Mouse (Mus musculus): Measurements from ENCODE around the gene Oas1e. TPM values are rescaled to one million over a fixed set of nuclear protein-coding genes. Genes with fewer than 3 reads are reported as not detected.
"Not testable (repeated sequence)": the region's sequence is repeated elsewhere in the genome, so short reads cannot be mapped to it uniquely, and the experiment has no call there.

Gene Oas1e
- 0.08 TPM in 1 of 2 replicates, not detected in the other for polyA plus RNA-seq (2016; fragmentation: Nextera tagmentation; extraction: Ambion mirVana)

DNA sequence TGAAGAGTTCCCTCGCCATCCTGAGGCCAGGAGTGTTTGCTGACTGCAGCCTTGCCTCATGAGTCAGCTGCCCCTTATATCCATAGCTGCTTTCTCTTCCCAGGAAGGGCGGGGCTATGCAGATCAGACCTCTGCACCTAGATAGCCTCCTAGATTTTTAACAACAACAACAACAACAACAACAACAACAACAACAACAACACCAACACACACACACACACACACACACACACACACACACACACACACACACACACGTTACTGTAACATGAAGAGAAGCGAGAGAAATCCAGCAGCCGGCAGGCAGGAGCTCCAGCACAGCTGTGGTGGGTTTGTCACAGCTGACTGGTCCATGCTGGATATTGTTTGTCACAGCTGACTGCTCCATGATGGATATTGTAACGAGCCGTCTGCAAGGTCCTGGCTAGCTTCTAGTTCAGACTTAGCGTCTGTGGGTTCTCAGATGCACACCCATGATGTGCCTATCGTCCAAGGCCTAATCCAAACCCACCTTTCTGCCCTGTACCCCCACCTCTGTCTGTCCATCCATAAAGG is at the start of gene Oas1e:
TSS of gene Oas1e (minus strand) at position 51 of the 555 bp plus-strand sequence.
- WGBS: 71% methylated on average over 9 of the region's 9 CpGs

DNA sequence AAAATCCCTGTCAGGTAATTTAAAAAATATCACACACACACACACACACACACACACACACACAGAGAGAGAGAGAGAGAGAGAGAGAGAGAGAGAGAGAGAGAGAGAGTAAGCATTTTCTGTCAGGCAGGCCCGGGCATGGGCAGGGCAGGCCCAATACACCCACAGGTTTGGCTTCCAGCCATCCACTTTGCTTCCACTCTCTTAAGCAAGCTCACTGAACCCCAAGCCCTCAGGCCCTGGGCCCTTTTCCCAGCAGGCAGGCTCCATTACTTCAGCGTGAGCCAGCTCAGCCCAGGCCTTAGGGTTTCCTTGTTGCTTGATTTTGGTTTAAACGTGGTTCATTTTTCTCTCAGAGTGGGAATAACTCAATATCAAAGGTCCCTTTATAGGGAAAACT is 49.4 kb upstream of the Oas1e start:
- 81% methylated on average over 3 of the region's 3 CpGs for whole genome bisulfite sequencing
- DNase-seq (ENCODE audit: low spot score): no peak

More for the DNA sequence above, at the start of gene Oas1e:
- not testable (repeated sequence) for H3K4me1 ChIP-seq; H3K27me3 ChIP-seq (ENCODE audit: insufficient read depth, poor library complexity, severe bottlenecking); H3K9me3 ChIP-seq; DNase-seq (ENCODE audit: low spot score); H3K27ac ChIP-seq; H3K36me3 ChIP-seq; H3K4me3 ChIP-seq

DNA sequence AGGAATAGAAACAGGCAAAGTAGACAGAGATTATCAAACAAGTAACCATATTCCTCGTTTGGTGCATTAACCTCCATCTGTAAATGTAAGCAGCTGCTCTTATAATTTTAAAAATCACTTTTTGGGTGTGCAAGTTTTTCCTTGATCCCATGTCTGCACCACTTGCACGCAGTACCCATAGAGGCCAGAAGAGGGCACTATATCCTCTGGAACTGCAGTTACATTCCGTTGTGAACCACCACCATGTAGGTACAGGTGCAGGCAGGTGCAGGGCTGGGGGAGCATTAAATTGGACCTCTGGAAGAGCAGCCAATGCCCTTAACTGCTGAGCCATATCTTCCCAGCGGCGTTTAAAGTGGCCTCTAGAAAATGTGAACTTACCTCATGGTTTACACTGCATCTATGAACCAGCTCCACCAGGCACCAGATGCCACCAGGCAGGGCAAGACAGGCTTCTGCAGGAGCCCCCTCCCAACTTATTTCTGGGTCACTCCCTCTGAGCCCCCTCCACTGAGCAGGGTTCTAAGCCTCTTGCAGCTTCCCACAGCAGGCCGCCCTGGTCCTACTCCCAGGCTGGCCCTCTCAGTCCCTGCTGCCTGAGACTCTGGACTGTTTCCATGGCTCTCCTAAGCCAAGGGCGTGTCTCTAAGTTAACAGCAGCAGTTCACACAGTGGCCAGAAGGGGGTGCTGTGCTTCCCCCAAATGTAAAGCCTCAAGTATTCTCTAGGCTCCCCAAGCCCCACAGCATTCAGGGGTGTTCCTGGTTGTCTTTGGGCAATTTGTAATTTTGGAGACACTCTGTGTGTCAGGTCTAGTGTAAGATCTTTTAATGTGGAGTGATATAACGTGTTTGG is 41.6 kb upstream of the Oas1e start:
- Histone ChIP-seq H3K27ac (no peak overlapping the region), H3K4me3 (no peak overlapping the region), H3K9me3 (no peaks in the 10 kb centered on the region), H3K36me3 (no peaks in the 10 kb centered on the region), H3K4me1 (no peaks in the 10 kb centered on the region), H3K27me3 (ENCODE audit: insufficient read depth, poor library complexity, severe bottlenecking) (peaks cover 18% of the 10 kb centered on the region; the same call in 1 of the 2 replicates)
- WGBS: 8% methylated on average over 8 of the region's 8 CpGs
- DNase-seq (ENCODE audit: low spot score): no peak

More for the DNA sequence above, 49.4 kb upstream of the Oas1e start:
- Histone ChIP-seq H3K36me3 (no peaks in the 10 kb centered on the region), H3K4me1 (no peaks in the 10 kb centered on the region), H3K27me3 (ENCODE audit: insufficient read depth, poor library complexity, severe bottlenecking) (peaks cover 4% of the 10 kb centered on the region; the same call in 1 of the 2 replicates), H3K4me3 (no peak overlapping the region), H3K27ac (no peak overlapping the region), H3K9me3 (no peaks in the 10 kb centered on the region)

DNA sequence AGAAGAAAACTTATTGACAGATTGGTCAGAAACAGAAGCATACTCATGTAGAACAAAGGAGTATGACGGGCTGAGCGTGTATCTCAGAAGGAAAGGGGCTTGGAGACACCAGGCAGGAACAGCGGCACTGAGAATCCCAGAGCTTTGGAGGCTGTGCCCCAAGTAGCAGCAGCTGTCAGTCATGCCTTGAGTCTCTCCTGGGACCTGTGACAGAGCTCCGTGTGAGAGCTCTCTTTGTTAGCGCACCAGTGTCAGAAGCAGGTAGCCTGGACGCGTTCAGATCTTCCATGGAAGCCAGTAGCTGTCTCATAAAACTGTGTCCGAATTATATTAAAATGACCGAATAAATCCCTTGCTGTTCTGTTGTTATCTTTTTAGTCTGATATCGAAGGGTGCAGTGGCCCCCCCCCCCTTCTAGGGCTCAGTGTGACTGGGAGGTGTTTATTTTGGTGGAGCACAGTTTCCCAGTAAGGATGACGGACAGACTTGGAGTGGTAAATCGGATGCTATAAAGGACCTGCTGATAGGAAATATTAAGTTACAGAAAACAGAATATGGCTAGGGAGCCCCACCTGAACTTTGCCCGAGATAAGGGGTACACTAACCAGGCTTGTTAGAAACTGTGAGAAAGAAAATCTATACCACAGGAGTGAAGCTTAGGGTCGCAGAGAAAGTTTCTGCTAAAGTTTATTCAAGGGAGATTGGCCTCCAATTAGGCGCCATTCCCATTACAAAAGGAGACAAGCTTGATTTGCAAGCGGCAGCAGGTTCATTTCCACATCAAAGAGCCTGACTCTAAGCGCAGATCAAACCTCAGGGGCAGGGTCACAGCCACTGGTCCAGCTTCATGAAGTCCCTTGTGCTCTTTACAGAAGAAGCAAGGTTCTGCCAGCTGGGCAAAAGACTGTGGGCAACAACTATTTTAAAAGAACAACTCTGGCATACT is 38.3 kb upstream of the Oas1e start:
- H3K9me3 ChIP-seq: no peaks in the 10 kb centered on the region
- H3K4me1 ChIP-seq: no peaks in the 10 kb centered on the region
- H3K4me3 ChIP-seq: no peak overlapping the region
- peaks cover 18% of the 10 kb centered on the region; the same call in 1 of the 2 replicates for H3K27me3 ChIP-seq (ENCODE audit: insufficient read depth, poor library complexity, severe bottlenecking)
- WGBS: 18% methylated on average over 17 of the region's 17 CpGs
- H3K27ac ChIP-seq: no peak overlapping the region
- DNase-seq (ENCODE audit: low spot score): no peak
- H3K36me3 ChIP-seq: no peaks in the 10 kb centered on the region

DNA sequence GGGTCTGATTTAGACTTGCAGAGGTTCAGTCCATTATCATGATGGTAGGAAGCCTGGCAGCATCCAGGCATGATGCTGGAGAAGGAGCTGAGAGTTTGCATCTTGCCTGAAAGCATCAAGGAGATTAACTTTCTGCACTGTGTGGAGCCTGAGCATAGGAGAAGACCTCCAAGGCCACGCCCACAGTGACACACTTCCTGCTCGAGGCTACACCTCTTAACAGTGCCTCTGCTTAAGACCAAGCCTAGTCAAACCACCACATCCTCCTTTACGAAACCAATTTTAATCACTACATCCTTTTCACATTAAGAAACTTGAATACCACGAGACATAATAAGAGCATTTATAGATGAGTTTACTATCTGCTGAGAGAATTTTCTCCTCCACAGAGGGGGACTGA is 35.7 kb upstream of the Oas1e start:
- Histone ChIP-seq H3K4me3 (no peak overlapping the region), H3K27me3 (ENCODE audit: insufficient read depth, poor library complexity, severe bottlenecking) (peaks cover 14% of the 10 kb centered on the region; the same call in 1 of the 2 replicates), H3K4me1 (no peaks in the 10 kb centered on the region), H3K27ac (no peak overlapping the region), H3K9me3 (no peaks in the 10 kb centered on the region), H3K36me3 (no peaks in the 10 kb centered on the region)
- no peak for DNase-seq (ENCODE audit: low spot score)
- 79% methylated on average over 4 of the region's 4 CpGs for WGBS

DNA sequence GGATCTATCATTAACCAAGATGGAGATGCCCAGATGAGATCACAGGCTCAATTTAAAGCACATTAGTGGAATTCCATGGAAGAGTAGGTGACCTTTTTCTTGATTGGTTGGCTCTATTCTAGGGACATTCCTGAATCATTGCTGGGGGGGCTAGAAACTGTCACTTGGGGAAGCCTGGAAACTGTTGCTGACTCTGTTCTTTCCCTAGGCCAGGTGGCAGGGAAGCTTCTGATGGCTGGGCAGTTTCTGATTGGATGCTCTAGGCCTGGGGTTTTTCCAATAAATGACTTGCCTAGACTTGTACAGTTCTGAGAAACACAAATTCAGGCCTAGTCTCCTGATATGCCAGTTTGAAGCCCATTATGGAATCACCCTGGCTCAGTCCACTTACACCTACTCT is 23.7 kb upstream of the Oas1e start:
- H3K27me3 ChIP-seq (ENCODE audit: insufficient read depth, poor library complexity, severe bottlenecking): no peaks in the 10 kb centered on the region
- no peak for DNase-seq (ENCODE audit: low spot score)
- H3K36me3 ChIP-seq: no peaks in the 10 kb centered on the region
- H3K27ac ChIP-seq: no peak overlapping the region
- H3K4me1 ChIP-seq: no peaks in the 10 kb centered on the region
- H3K9me3 ChIP-seq: peaks cover 4% of the 10 kb centered on the region; the same call in 1 of the 2 replicates
- no peak overlapping the region for H3K4me3 ChIP-seq

DNA sequence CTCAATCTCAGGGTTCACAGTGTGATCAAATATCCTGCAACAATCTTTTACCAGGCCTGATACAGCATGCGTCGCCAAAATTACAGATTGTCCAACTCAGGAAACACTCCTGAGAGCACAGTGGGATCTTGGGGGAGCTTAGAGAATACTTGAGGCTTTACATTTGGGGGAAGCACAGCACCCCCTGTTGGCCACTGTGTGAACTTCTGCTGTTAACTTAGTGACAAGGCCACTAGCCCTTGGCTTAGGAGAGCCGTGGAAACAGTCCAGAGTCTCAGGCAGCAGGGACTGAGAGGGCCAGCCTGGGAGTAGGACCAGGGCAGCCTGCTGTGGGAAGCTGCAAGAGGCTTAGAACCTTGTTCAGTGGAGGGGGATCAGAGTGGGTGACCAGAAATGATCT is 20.6 kb upstream of the Oas1e start:
- Histone ChIP-seq H3K4me1 (peaks cover 7% of the 10 kb centered on the region), H3K36me3 (no peaks in the 10 kb centered on the region), H3K27ac (no peak overlapping the region), H3K4me3 (no peak overlapping the region), H3K9me3 (peaks cover 4% of the 10 kb centered on the region; the same call in 1 of the 2 replicates), H3K27me3 (ENCODE audit: insufficient read depth, poor library complexity, severe bottlenecking) (no peaks in the 10 kb centered on the region)
- DNase-seq (ENCODE audit: low spot score): no peak
- 68% methylated on average over 3 of the region's 3 CpGs for WGBS

DNA sequence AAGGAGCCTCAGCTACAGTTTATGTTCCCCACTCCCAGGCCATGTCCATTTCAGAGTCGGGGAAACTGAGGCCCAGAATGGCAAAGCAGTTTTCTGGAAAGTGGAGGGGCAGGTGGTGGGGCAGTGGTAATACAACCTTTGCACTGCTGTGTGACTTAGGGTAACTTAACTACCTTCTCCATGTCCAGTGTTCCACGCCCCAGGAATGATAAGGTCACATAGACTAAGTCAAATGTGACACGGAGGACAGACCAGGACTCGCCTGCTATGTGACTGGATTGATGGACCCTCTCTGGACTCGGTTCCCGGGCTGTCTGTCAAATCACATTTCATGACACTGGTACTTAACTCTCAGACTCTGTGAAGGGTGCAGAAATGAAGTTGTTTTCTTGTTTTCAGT is 17.7 kb upstream of the Oas1e start:
- Histone ChIP-seq H3K27ac (no peak overlapping the region), H3K4me3 (peak overlapping the region; percentile 55), H3K9me3 (no peaks in the 10 kb centered on the region), H3K36me3 (no peaks in the 10 kb centered on the region), H3K27me3 (ENCODE audit: insufficient read depth, poor library complexity, severe bottlenecking) (no peaks in the 10 kb centered on the region), H3K4me1 (peaks cover 7% of the 10 kb centered on the region)
- WGBS: 76% methylated on average over 6 of the region's 6 CpGs
- no peak for DNase-seq (ENCODE audit: low spot score)

DNA sequence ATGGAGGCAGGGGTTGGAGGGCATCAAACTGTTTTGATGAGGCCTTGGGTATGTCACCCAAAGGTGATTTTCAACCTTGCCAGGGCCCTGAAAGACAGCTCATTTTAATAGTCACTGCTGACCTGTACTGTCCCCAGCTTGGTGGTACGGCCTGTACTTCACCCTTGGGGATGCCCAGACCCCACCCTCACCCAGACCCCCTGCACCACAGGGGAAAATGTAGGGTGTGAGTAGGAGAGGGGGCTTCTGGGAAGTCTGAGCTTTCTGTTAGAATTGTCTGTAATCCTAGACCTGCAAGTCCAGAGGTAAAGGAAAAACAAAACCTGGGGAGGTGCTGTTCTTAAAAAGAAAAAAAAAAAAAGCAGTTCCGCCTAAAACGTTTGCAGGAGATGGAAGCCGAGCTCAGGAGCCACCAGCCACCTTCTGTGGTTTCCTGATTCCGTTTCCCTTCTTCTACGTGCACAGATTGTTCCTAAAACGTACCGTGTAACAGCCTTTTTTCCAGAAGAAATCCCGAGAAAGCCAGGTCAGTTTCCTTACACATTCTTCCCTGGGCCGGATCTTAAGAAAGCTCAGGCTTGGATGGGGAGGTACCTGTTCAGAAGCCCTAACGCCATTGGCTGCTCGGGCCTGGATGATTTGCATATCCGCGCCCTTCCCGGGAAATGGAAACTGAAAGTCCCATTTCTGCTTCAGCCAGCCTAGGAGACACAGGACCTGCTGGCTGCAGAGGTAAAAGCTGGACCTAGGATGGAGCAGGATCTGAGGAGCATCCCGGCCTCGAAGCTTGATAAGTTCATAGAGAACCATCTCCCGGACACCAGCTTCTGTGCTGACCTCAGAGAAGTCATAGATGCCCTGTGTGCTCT is 16.9 kb upstream of the Oas1e start, which contains the start of gene Oas1c:
TSS of gene Oas1c (minus strand) at position 564 of the 869 bp plus-strand sequence.
- peak within 1 kb of the TSS; percentile 55 for H3K4me3 ChIP-seq
- no peaks in the 10 kb centered on the region for H3K9me3 ChIP-seq
- peaks cover 7% of the 10 kb centered on the region for H3K4me1 ChIP-seq
- H3K27me3 ChIP-seq (ENCODE audit: insufficient read depth, poor library complexity, severe bottlenecking): no peaks in the 10 kb centered on the region
- peak; percentile 88 for DNase-seq (ENCODE audit: low spot score)
- peak within 1 kb of the TSS; percentile 49 for H3K27ac ChIP-seq
- 9% methylated on average over 18 of the region's 18 CpGs for WGBS
- no peaks in the 10 kb centered on the region for H3K36me3 ChIP-seq

DNA sequence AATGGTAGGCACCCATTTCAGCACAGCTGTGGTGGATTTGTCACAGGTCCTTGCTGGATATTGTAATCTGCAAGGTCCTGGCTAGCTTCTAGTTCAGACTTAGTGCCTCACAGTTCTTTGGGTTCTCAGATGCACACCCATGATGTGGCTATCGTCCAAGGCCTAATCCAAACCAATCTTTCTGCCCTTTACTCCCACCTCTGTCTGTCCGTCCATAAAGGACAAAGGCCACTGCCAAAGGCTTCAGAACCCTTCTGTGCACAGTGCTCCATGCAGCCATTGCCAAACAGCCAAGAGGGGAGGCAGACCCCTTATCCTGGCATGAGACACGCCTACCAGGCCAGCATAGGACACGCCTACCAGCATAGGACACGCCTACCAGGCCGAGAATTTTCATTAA is 13.8 kb upstream of the Oas1e start:
- H3K27me3 ChIP-seq (ENCODE audit: insufficient read depth, poor library complexity, severe bottlenecking): no peaks in the 10 kb centered on the region
- H3K4me3 ChIP-seq: no peak overlapping the region
- no peak for DNase-seq (ENCODE audit: low spot score)
- peaks cover 7% of the 10 kb centered on the region for H3K4me1 ChIP-seq
- 44% methylated on average over 6 of the region's 6 CpGs for WGBS
- no peaks in the 10 kb centered on the region for H3K9me3 ChIP-seq
- H3K36me3 ChIP-seq: no peaks in the 10 kb centered on the region
- no peak overlapping the region for H3K27ac ChIP-seq

DNA sequence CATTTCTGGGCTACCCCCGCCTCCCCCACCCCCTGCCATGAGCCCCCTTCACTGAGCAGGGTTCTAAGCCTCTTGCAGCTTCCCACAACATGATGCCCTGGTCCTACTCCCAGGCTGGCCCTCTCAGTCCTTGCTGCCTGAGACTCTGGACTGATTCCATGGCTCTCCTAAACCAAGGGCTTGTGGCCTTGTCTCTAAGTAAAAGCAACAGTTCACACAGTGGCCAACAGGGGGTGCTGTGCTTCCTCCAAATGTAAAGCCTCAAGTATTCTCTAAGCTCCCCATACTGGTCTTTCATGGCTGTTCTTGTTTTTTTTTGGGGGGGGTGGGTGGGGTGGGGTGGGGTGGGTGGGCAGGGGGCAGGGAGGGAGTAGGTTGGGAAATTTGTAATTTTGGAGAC is 11.1 kb upstream of the Oas1e start:
- H3K27me3 ChIP-seq (ENCODE audit: insufficient read depth, poor library complexity, severe bottlenecking): peaks cover 18% of the 10 kb centered on the region
- 92% methylated on average over 1 of the region's 1 CpGs for WGBS
- no peak overlapping the region for H3K27ac ChIP-seq
- H3K36me3 ChIP-seq: no peaks in the 10 kb centered on the region
- no peak for DNase-seq (ENCODE audit: low spot score)
- no peaks in the 10 kb centered on the region for H3K4me1 ChIP-seq
- no peak overlapping the region for H3K4me3 ChIP-seq
- no peaks in the 10 kb centered on the region for H3K9me3 ChIP-seq

DNA sequence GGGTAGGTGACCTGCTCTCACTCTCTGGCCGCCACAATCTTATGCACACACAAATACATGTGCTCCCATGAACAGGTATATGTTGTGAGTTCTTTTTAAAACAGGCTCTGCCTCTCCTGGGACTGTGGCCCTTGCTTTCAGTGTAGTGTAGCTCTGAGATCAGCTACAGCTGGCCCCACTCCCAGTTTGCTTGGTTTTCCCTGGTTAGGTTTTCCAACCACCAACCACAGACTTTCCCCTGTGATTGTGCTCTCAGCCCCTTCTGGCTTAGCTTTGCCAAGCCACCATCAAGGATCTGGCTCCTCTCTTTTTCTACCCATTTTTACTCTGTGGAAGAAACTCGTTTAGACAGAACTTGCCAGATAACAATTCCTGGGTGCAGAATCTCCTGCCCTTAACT is 8.3 kb upstream of the Oas1e start:
- no peaks in the 10 kb centered on the region for H3K9me3 ChIP-seq
- H3K27ac ChIP-seq: no peak overlapping the region
- no peak overlapping the region for H3K4me3 ChIP-seq
- WGBS: 65% methylated on average over 2 of the region's 2 CpGs
- no peaks in the 10 kb centered on the region for H3K4me1 ChIP-seq
- H3K27me3 ChIP-seq (ENCODE audit: insufficient read depth, poor library complexity, severe bottlenecking): peaks cover 32% of the 10 kb centered on the region
- no peaks in the 10 kb centered on the region for H3K36me3 ChIP-seq
- no peak for DNase-seq (ENCODE audit: low spot score)

Measured in heart, embryonic 10.5 days (tissue).